Mouse (Mus musculus) common myeloid progenitor, adult 5-6 weeks (primary cell): Measurements from ENCODE around the gene Cnih1. TPM values are rescaled to one million over a fixed set of nuclear protein-coding genes. Genes with fewer than 3 reads are reported as not detected.

Experiments
- ATAC-seq: replicated peaks from 2 replicates; pipeline ENCODE4 v1.8.0; 2016; ENCODE audit warnings: low read depth, mild to moderate bottlenecking, moderate TSS enrichment, inconsistent platforms; ENCODE audit not compliant: poor library complexity, severe bottlenecking
- total RNA-seq: library from RNA; stranded (forward); fragments of 200-1000, 187-1606 nt; gene quantifications from 2 replicates; pipeline ENCODE4 v1.2.3, GENCODE M21; 2017

Cnih1 gene
- total RNA-seq, 1 experiment from 2014 or later, result 81.4 TPM

- no peak for ATAC-seq
Observed at GRCm38 (mm10) chr14:46734761-46735455, 53.3 kb downstream of the Cnih1 start.

- ATAC-seq, result no peak
Observed at GRCm38 (mm10) chr14:46734262-46734661, 53.9 kb downstream of the Cnih1 start.

GRCm38 (mm10) chr14:46725743-46726142, 62.5 kb downstream of the Cnih1 start:
- ATAC-seq, result no peak

Other genes with a start within 250 kb of the Cnih1 start
- gene Cdkn3, start 27.9 kb downstream of the Cnih1 start, total RNA-seq, result 22.3 and 30.2 TPM in 2 replicates
- gene Gmfb, start 33.8 kb upstream of the Cnih1 start, total RNA-seq, result 79.2 and 94.4 TPM in 2 replicates
- 11.5 and 21.0 TPM in 2 replicates for gene Cgrrf1, start 43.7 kb upstream of the Cnih1 start, total RNA-seq
- gene Samd4, start 94.4 kb upstream of the Cnih1 start, total RNA-seq, result 0.15 and 0.18 TPM in 2 replicates